ENCODE assay signal across 11 mouse cellular contexts in the genomic region with DNA sequence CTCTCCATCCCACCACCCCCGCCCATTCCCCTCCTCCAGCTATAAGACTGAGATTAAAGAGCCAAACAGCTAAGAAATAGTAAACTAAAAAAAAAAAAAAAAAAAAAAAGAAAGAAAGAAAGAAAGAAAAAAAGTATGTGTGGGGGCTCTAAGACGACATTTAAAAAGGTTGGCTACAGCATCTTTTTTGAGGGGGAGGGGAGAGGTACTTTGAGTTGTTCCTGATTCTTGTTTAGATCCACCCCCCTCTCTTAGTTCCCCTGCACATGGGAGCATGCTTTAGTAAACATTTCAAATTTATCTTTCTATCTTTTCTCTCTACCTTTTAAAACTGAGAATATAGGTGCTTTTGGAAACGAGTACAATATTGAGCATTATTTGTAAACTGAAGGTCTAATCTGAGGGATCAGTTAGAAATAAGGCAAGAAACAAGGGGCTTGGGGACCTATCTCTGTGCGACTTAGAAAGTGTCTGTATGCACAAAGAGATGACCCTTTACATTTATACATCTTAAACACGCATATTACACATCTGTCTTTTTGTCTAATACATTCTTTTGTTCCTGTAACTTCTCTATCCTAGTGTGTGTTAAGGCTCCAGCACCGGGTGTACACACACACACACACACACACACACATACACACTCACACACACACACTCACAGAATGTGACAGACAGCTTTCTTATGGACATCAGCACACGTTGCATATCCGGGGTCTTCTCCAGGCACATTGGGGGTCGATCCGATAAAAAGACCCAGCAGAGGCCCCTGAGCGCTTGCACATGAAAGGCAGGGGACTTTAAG. TPM values are rescaled to one million over a fixed set of nuclear protein-coding genes. Genes with fewer than 3 reads are reported as not detected.
DNase-seq lines count a peak whose midpoint lies in the region; ATAC-seq and TF ChIP-seq lines count a peak whose summit lies in the region.
"Had no signal": no experiment of that assay in that cellular context is flagged by ENCODE, and none has a peak within 500 bp of the region (broad histone marks: within the 10 kb centered on the region; RNA-seq: fewer than 3 reads in every experiment).

No protein-coding gene starts in this region.

- 48% methylated on average over 11 of the region's 11 CpGs for WGBS in lung, postnatal 0 days
- 45% methylated on average over 11 of the region's 11 CpGs for WGBS in heart, embryonic 16.5 days
- 43% methylated on average over 11 of the region's 11 CpGs for whole genome bisulfite sequencing in liver, embryonic 14.5 days (ENCODE audit: insufficient replicate concordance)
- WGBS in stomach, embryonic 16.5 days: 47% methylated on average over 11 of the region's 11 CpGs

- H3K36me3 ChIP-seq in lung, postnatal 0 days (ENCODE audit: insufficient read depth, low read length): no peaks in the 10 kb centered on the region
- no peaks in the 10 kb centered on the region for H3K36me3 ChIP-seq in heart, embryonic 16.5 days (ENCODE audit: control insufficient read depth, insufficient read depth)
- H3K36me3 ChIP-seq in liver, embryonic 14.5 days (replicated peaks; ENCODE audit: control insufficient read depth, insufficient read depth, low read depth): no peaks in the 10 kb centered on the region
- H3K36me3 ChIP-seq in stomach, embryonic 16.5 days (ENCODE audit: control insufficient read depth, insufficient read depth, low read length): no peaks in the 10 kb centered on the region

- H3K4me1 ChIP-seq in lung, postnatal 0 days (ENCODE audit: insufficient read depth, low read depth, low read length): peaks cover 15% of the 10 kb centered on the region
- peaks cover 19% of the 10 kb centered on the region for H3K4me1 ChIP-seq in heart, embryonic 16.5 days (ENCODE audit: control insufficient read depth, insufficient read depth, low read length)
- H3K4me1 ChIP-seq in liver, embryonic 14.5 days (replicated peaks; ENCODE audit: control insufficient read depth in 2 of 2, insufficient read depth in 2 of 2, low read length in 1 of 2): peaks cover 5 to 10% of the 10 kb centered on the region in 2 experiments
- H3K4me1 ChIP-seq in stomach, embryonic 16.5 days (ENCODE audit: control insufficient read depth, insufficient read depth, low read length): peaks cover 21% of the 10 kb centered on the region

- no peak for ATAC-seq in lung, postnatal 0 days
- no peak for ATAC-seq in heart, embryonic 16.5 days (replicated peaks; ENCODE audit: extremely low read depth, insufficient read depth, low FRiP score)
- ATAC-seq in liver, embryonic 14.5 days (ENCODE audit: insufficient read depth): no peak
- no peak for ATAC-seq in stomach, embryonic 16.5 days (ENCODE audit: insufficient read depth, low FRiP score)

- H3K9ac ChIP-seq in lung, postnatal 0 days (replicated peaks; ENCODE audit: low read depth): no peak overlapping the region
- H3K9ac ChIP-seq in heart, embryonic 16.5 days (ENCODE audit: low read length): peak overlapping the region; percentile 75
- no peak overlapping the region for H3K9ac ChIP-seq in liver, embryonic 14.5 days (replicated peaks)
- H3K9ac ChIP-seq in stomach, embryonic 16.5 days (ENCODE audit: low read length): peak overlapping the region; percentile 18; the same call in 1 of the 2 replicates

- H3K4me2 ChIP-seq in lung, postnatal 0 days (replicated peaks; ENCODE audit: low read depth, low read length): peak overlapping the region; percentile 64
- peak overlapping the region; percentile 80 for H3K4me2 ChIP-seq in heart, embryonic 16.5 days (ENCODE audit: low read depth, low read length)
- peak overlapping the region; percentile 70 for H3K4me2 ChIP-seq in liver, embryonic 14.5 days (ENCODE audit: low read depth)
- H3K4me2 ChIP-seq in stomach, embryonic 16.5 days (ENCODE audit: low read depth, low read length): peak overlapping the region; percentile 93

- no peaks in the 10 kb centered on the region for H3K9me3 ChIP-seq in lung, postnatal 0 days (ENCODE audit: low read length)
- H3K9me3 ChIP-seq in heart, embryonic 16.5 days (replicated peaks; ENCODE audit: control insufficient read depth, low read length): no peaks in the 10 kb centered on the region
- H3K9me3 ChIP-seq in liver, embryonic 14.5 days (ENCODE audit: control insufficient read depth, low read length): no peaks in the 10 kb centered on the region
- no peaks in the 10 kb centered on the region for H3K9me3 ChIP-seq in stomach, embryonic 16.5 days (replicated peaks; ENCODE audit: control insufficient read depth, low read length)

- no peak for TF ChIP-seq CTCF in lung, postnatal 0 days (IDR thresholded peaks at IDR 0.05)
- TF ChIP-seq CTCF in liver, embryonic 14.5 days (IDR thresholded peaks at IDR 0.05; ENCODE audit: low read depth): no peak

- DNase-seq in lung, postnatal 0 days (ENCODE audit: low spot score): no peak
- no peak for DNase-seq in lung, postnatal 10 days
- DNase-seq in liver, embryonic 14.5 days (ENCODE audit: low read depth in 3 of 3, low spot score in 3 of 3): no peak
- no peak for DNase-seq in thymus, postnatal 4 days
- DNase-seq in spleen, adult 12 weeks (ENCODE audit: low spot score): no peak
- DNase-seq in kidney, adult 18-20 months: no peak
- DNase-seq: cerebellum, adult 2 months; layer of hippocampus, adult 9-11 months; right cerebral cortex, postnatal 14 days had no signal

- TF ChIP-seq EP300 in lung, postnatal 0 days (IDR thresholded peaks at IDR 0.05): no peak
- no peak for TF ChIP-seq EP300 in liver, embryonic 14.5 days (IDR thresholded peaks at IDR 0.05; ENCODE audit: low read depth)

- H3K4me3 ChIP-seq in lung, postnatal 0 days (ENCODE audit: low read depth, low read length): peak overlapping the region; percentile 81; the same call in 1 of the 2 replicates
- peak overlapping the region; percentile 95 for H3K4me3 ChIP-seq in heart, embryonic 16.5 days (ENCODE audit: low read length)
- no peak overlapping the region for H3K4me3 ChIP-seq in liver, embryonic 14.5 days (ENCODE audit: insufficient read depth in 1 of 2, low read depth in 2 of 2, low read length in 2 of 2)
- H3K4me3 ChIP-seq in stomach, embryonic 16.5 days (replicated peaks; ENCODE audit: low read length): peak overlapping the region; percentile 15; the same call in 1 of the 2 replicates

- no peaks in the 10 kb centered on the region for H3K27me3 ChIP-seq in lung, postnatal 0 days (replicated peaks; ENCODE audit: insufficient read depth, low read length)
- no peaks in the 10 kb centered on the region for H3K27me3 ChIP-seq in heart, embryonic 16.5 days (ENCODE audit: control insufficient read depth, insufficient read depth, low read length)
- H3K27me3 ChIP-seq in liver, embryonic 14.5 days (ENCODE audit: control insufficient read depth, insufficient read depth, low read length): peaks cover 59% of the 10 kb centered on the region
- no peaks in the 10 kb centered on the region for H3K27me3 ChIP-seq in stomach, embryonic 16.5 days (ENCODE audit: control insufficient read depth, insufficient read depth, low read length)

- no peak overlapping the region; the same call in 1 of the 2 replicates for H3K27ac ChIP-seq in lung, postnatal 0 days (ENCODE audit: low read length)
- H3K27ac ChIP-seq in heart, embryonic 16.5 days (ENCODE audit: low read length): peak overlapping the region; percentile 99
- no peak overlapping the region for H3K27ac ChIP-seq in liver, embryonic 14.5 days
- H3K27ac ChIP-seq in stomach, embryonic 16.5 days (ENCODE audit: low read length): peak overlapping the region; percentile 28; the same call in 1 of the 2 replicates

RNA-seq across cellular contexts. Expression of gene Skida1, which starts 2.4 kb away (rescaled TPM):
- polyA plus RNA-seq in lung, postnatal 0 days (2015; fragmentation: Nextera tagmentation; extraction: Ambion mirVana): 2.5 and 3.0 TPM in 2 replicates
- polyA plus RNA-seq in heart, embryonic 16.5 days (2015; fragmentation: Nextera tagmentation; extraction: Ambion mirVana): 3.9 TPM in 2 replicates
- polyA plus RNA-seq in liver, embryonic 14.5 days (2012; rRNA removed): 0.48 and 0.60 TPM in 2 replicates
- 0.27 and 0.43 TPM in 2 replicates for polyA plus RNA-seq in liver, embryonic 14.5 days (2014; fragmentation: Nextera tagmentation; extraction: Ambion mirVana)
- 3.6 TPM in 2 replicates for polyA plus RNA-seq in stomach, embryonic 16.5 days (2015; fragmentation: Nextera tagmentation; extraction: Ambion mirVana)

RNA-seq across cellular contexts. Expression of gene Mllt10, which starts 3.8 kb away (rescaled TPM):
- polyA plus RNA-seq in lung, postnatal 0 days (2015; fragmentation: Nextera tagmentation; extraction: Ambion mirVana): 35.1 and 38.9 TPM in 2 replicates
- polyA plus RNA-seq in heart, embryonic 16.5 days (2015; fragmentation: Nextera tagmentation; extraction: Ambion mirVana): 40.7 and 44.5 TPM in 2 replicates
- polyA plus RNA-seq in liver, embryonic 14.5 days (2012; rRNA removed): 13.4 and 16.4 TPM in 2 replicates
- polyA plus RNA-seq in liver, embryonic 14.5 days (2014; fragmentation: Nextera tagmentation; extraction: Ambion mirVana): 14.4 and 19.7 TPM in 2 replicates
- 39.1 and 50.0 TPM in 2 replicates for polyA plus RNA-seq in stomach, embryonic 16.5 days (2015; fragmentation: Nextera tagmentation; extraction: Ambion mirVana)

RNA-seq across cellular contexts. Expression of gene A930004D18Rik, which starts 13.7 kb away (rescaled TPM):
- 11.0 and 11.3 TPM in 2 replicates for polyA plus RNA-seq in lung, postnatal 0 days (2015; fragmentation: Nextera tagmentation; extraction: Ambion mirVana)
- polyA plus RNA-seq in heart, embryonic 16.5 days (2015; fragmentation: Nextera tagmentation; extraction: Ambion mirVana): 9.4 and 9.5 TPM in 2 replicates
- polyA plus RNA-seq in liver, embryonic 14.5 days (2012; rRNA removed): 0.32 and 0.48 TPM in 2 replicates
- polyA plus RNA-seq in liver, embryonic 14.5 days (2014; fragmentation: Nextera tagmentation; extraction: Ambion mirVana): 0.36 and 0.81 TPM in 2 replicates
- 10.5 and 11.1 TPM in 2 replicates for polyA plus RNA-seq in stomach, embryonic 16.5 days (2015; fragmentation: Nextera tagmentation; extraction: Ambion mirVana)

RNA-seq across cellular contexts. Expression of gene H2al2a, which starts 54.5 kb away (rescaled TPM):
- not detected in 2 replicates for polyA plus RNA-seq in lung, postnatal 0 days (2015; fragmentation: Nextera tagmentation; extraction: Ambion mirVana)
- polyA plus RNA-seq in heart, embryonic 16.5 days (2015; fragmentation: Nextera tagmentation; extraction: Ambion mirVana): not detected in 2 replicates
- not detected in 2 replicates for polyA plus RNA-seq in liver, embryonic 14.5 days (2012; rRNA removed)
- not detected in 2 replicates for polyA plus RNA-seq in liver, embryonic 14.5 days (2014; fragmentation: Nextera tagmentation; extraction: Ambion mirVana)
- not detected in 2 replicates for polyA plus RNA-seq in stomach, embryonic 16.5 days (2015; fragmentation: Nextera tagmentation; extraction: Ambion mirVana)
- polyA plus RNA-seq: cerebellum, adult 2 months had no signal

Comparison
In these comparisons a context has a peak if more than half of its experiments do, and no peak if none do; other contexts are left out.
1. H3K27ac ChIP-seq: peak in heart, embryonic 16.5 days (single experiment) and stomach, embryonic 16.5 days (single experiment); none in lung, postnatal 0 days (single experiment) and liver, embryonic 14.5 days (single experiment).
2. H3K4me3 ChIP-seq: peak in lung, postnatal 0 days (single experiment), heart, embryonic 16.5 days (single experiment) and stomach, embryonic 16.5 days (single experiment); none in liver, embryonic 14.5 days (0 of 2).
3. H3K9ac ChIP-seq: peak in heart, embryonic 16.5 days (single experiment) and stomach, embryonic 16.5 days (single experiment); none in lung, postnatal 0 days (single experiment) and liver, embryonic 14.5 days (single experiment).
4. Peak in every context shown above with its lines, with median percentiles within 50 percentile points of each other: H3K4me2 ChIP-seq.